Mouse (Mus musculus) liver, embryonic 14.5 days (tissue): Measurements from ENCODE around the gene Mrpl37.

ENCODE experiments used
- CTCF ChIP-seq: IDR thresholded peaks from 2 replicates; pipeline ENCODE4 v1.5.1; 2016; ENCODE audit warnings: antibody characterized with exemption, low read depth, control low read depth
- EP300 ChIP-seq: IDR thresholded peaks from 2 replicates; pipeline ENCODE4 v1.6.1; 2016; ENCODE audit warnings: antibody characterized with exemption, low read depth

DNA sequence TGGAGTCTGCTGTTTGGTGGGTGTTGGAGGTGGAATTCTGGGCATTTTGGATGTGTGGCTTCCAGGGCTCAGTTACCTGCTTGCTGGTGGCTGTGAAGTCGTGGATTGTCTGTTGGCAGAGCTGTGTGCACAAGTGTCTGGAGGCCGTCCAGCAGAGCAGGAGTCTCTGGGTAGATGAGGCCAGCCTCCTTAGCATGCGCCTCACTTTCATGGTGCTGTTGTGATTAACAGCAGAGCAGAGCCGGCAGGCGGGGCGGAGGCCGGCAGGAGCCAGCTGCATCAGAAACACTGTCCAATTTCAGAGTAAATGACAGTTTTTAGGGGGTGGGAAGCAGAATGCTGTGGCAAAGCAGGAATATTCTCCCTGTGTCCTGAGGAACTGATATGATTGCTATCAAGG is 47.6 kb downstream of the Mrpl37 start:
- TF ChIP-seq CTCF (no peak), EP300 (no peak)
